Comparison of ENCODE assay signal across 15 mouse cellular contexts in the genomic region with DNA sequence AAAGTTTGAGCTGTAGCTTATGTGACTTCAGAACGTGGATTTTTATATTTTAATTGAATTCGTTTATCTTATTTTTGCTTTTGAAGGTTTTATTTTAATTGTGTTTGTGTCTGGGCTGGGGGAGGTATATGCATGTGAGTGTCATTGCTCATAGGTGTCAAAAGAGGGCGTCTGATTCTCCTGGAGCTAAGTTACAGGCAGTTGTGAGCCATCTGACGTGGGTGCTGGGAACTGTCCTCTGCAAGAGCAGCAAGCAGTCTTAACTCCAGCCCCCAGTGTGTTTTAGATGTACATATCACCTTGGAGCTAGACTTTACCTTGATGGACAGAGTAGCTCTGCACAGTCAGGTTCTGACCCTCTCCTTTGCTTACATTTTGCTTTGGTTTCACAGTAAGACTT.
"Had no signal": no experiment of that assay in that cellular context is flagged by ENCODE, and none has a peak within 500 bp of the region (broad histone marks: within the 10 kb centered on the region; RNA-seq: fewer than 3 reads in every experiment).

No protein-coding gene starts in this region.

- DNase-seq: kidney, adult 9 months; kidney, postnatal 14 days; kidney, postnatal 4 days; liver; lung, adult 18-20 months; lung, postnatal 10 days; lung, postnatal 36 days; midbrain, embryonic 14.5 days; thymus, adult 18-20 months; thymus, postnatal 36 days had no signal

- H3K27ac ChIP-seq: limb, embryonic 10.5 days; limb, embryonic 13.5 days; liver, embryonic 12.5 days; liver, embryonic 15.5 days; lung, embryonic 15.5 days had no signal

- H3K4me3 ChIP-seq: limb, embryonic 10.5 days; limb, embryonic 13.5 days; liver, embryonic 12.5 days; liver, embryonic 15.5 days; lung, embryonic 15.5 days had no signal
